8 mouse cellular contexts compared by ENCODE assay signal in genomic region chr9:89202256-89202655, GRCm38 (mm10). TPM values are rescaled to one million over a fixed set of nuclear protein-coding genes. Genes with fewer than 3 reads are reported as not detected.
"Had no signal": no experiment of that assay in that cellular context is flagged by ENCODE, and none has a peak within 500 bp of the region (broad histone marks: within the 10 kb centered on the region; RNA-seq: fewer than 3 reads in every experiment).

No protein-coding gene starts in this region.

RNA-seq across cellular contexts. Expression of gene Gm29094, which starts 3.1 kb away (rescaled TPM):
- total RNA-seq: megakaryocyte-erythroid progenitor cell, adult 5-6 weeks had no signal
- polyA plus RNA-seq: lung, adult 2 months; lung, embryonic 15.5 days; midbrain, embryonic 12.5 days; midbrain, embryonic 16.5 days; neural tube, embryonic 12.5 days; small intestine, adult 2 months; stomach, embryonic 14.5 days had no signal

RNA-seq across cellular contexts. Expression of gene Bcl2a1b, which starts 3.2 kb away (rescaled TPM):
- total RNA-seq: megakaryocyte-erythroid progenitor cell, adult 5-6 weeks had no signal
